Mouse (Mus musculus): Measurements from ENCODE around the gene Nxf3.
"Not testable (repeated sequence)": the region's sequence is repeated elsewhere in the genome, so short reads cannot be mapped to it uniquely, and the experiment has no call there.

Gene Nxf3

GRCm38 (mm10) chrX:136085155-136085554 lies at the start of gene Nxf3:
TSS of gene Nxf3 (minus strand) at chrX:136085255.
- POLR2A ChIA-PET: no interaction called here
- CTCF ChIA-PET: interaction anchor here in 1 of 4 experiments (0.6 kb wide), 1 partner anchor 9 kb away, joined by 4 read pairs; no protein-coding TSS in a partner anchor

- ChIA-PET POLR2A (interaction anchor here in 2 of 4 experiments (0.5 to 1.2 kb wide), 4 partner anchors 43 to 1058 kb away, joined by 3 read pairs; no protein-coding TSS in a partner anchor), CTCF (interaction anchor here in 3 of 4 experiments (0.5 to 1.7 kb wide), 10 partner anchors 9 to 616 kb away, joined by 3 to 6 read pairs (median 4); partner anchors contain the start of gene Tceal8 (in 1 of the 3))
Measured at GRCm38 (mm10) chrX:136127744-136128064, 42.6 kb upstream of the Nxf3 start.

GRCm38 (mm10) chrX:136127038-136127743 lies 42.1 kb upstream of the Nxf3 start:
- POLR2A ChIA-PET: interaction anchor here in 2 of 4 experiments (0.5 to 1.2 kb wide), 5 partner anchors 17 to 1057 kb away, joined by 3 read pairs; no protein-coding TSS in a partner anchor
- CTCF ChIA-PET: interaction anchor here (0.5 to 1.7 kb wide), 12 partner anchors 9 to 195 kb away, joined by 3 to 6 read pairs (median 4); partner anchors contain the start of gene Tceal8 (in 1 of the 4)

DNA sequence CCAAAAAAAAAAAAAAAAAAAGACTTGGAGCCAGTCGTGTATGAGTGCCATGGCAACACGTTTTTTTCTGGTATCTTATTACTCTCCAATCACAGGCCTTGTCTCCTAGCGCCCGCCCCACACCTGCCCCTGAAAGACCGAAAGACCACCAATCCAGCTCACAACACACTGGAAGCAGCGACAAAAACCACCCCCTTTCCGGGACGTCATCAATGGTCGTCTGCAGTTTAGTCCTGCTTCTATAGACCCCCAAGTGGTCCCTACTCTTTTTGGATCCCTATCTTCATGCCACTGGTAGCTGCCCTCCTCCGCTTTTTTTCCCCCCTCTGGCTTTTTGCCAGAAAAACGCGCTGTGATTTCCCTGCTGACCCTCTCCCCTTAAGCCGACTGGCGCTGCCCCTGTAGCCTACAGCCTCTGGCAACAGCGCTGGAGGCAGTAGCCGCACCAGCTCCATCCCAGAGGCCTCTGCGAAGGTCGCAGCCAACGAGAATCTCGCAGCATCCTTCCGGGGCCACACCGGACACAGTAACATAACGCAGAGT lies 30.4 kb upstream of the Nxf3 start:
- CTCF ChIA-PET: interaction anchor here in 1 of 4 experiments (0.7 to 0.8 kb wide), 2 partner anchors 11 to 698 kb away, joined by 3 read pairs; no protein-coding TSS in a partner anchor
- POLR2A ChIA-PET: interaction anchor here in 3 of 4 experiments (0.6 to 2.1 kb wide), 12 partner anchors 10 to 142 kb away, joined by 3 to 17 read pairs (median 3); partner anchors contain the start of gene Tceal8 (in 3 of the 3)

- POLR2A ChIA-PET: interaction anchor here in 3 of 4 experiments (0.6 to 2.1 kb wide), 11 partner anchors 11 to 141 kb away, joined by 3 to 17 read pairs (median 3); partner anchors contain the start of gene Tceal8 (in 3 of the 3)
- CTCF ChIA-PET: interaction anchor here in 1 of 4 experiments (0.7 kb wide), 1 partner anchor 698 kb away, joined by 3 read pairs; no protein-coding TSS in a partner anchor
Measured at GRCm38 (mm10) chrX:136115015-136115414, 30.0 kb upstream of the Nxf3 start.

GRCm38 (mm10) chrX:136107942-136108341 lies 22.9 kb upstream of the Nxf3 start:
- CTCF ChIA-PET: interaction anchor here in 2 of 4 experiments (0.9 to 1.6 kb wide), 5 partner anchors 9 to 62 kb away, joined by 3 to 6 read pairs (median 4); no protein-coding TSS in a partner anchor
- POLR2A ChIA-PET: no interaction called here

GRCm38 (mm10) chrX:136104724-136105088 lies 19.7 kb upstream of the Nxf3 start:
- CTCF ChIA-PET: no interaction called here

DNA sequence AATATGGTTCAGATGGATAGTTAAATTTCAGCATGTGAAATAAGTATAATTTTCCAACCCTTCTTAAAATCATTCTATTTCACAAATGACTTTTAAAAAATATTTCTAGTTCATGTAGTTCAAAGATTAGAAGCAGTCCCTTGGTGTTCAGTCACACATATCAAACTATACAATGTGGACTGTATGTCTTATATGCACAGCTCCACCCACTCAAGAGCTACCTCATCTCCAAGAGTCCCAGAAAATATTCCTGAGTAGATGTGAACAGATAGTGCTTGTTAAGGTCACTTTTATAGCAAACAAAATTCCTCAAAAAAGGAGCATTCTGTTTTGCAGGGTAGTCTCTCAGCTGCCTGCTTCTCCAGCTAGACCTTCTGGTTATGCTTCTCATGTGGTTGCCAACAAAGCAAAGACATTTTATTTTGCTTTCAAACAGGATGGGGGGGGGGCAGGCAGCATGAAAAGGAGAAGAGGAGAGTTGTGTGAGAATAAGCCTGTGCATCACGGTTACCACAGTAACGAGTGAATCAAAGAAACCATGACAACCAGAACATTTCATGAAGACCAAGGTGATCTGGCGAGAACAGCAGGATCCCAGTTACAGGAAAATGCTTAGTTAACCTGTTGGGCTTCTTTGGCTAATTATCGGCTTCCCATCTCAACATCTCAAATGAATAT lies 19.1 kb upstream of the Nxf3 start:
- POLR2A ChIA-PET: no interaction called here

More at GRCm38 (mm10) chrX:136104724-136105088, 19.7 kb upstream of the Nxf3 start:
- POLR2A ChIA-PET: no interaction called here

DNA sequence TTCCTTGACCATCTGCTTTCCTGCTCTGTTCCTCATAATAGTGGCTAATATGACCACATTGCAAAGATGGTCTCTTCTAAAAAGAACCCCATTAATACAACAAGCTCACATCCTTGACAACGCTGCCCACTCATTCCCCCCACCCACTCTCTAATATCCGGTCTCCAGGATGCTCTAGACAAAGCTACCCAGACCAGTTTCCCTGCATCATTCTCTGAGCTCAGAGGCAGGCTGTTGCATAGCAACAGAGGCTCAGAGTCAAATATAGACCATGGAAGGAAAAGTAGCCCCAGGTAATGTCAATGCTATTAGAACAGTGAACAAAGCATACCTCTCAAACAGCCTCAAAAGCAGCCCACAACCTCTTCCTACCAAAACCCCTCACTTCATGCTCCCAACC lies 9.4 kb upstream of the Nxf3 start:
- ChIA-PET CTCF (no interaction called here), POLR2A (no interaction called here)

More for the DNA sequence above, 19.1 kb upstream of the Nxf3 start:
- CTCF ChIA-PET: no interaction called here

DNA sequence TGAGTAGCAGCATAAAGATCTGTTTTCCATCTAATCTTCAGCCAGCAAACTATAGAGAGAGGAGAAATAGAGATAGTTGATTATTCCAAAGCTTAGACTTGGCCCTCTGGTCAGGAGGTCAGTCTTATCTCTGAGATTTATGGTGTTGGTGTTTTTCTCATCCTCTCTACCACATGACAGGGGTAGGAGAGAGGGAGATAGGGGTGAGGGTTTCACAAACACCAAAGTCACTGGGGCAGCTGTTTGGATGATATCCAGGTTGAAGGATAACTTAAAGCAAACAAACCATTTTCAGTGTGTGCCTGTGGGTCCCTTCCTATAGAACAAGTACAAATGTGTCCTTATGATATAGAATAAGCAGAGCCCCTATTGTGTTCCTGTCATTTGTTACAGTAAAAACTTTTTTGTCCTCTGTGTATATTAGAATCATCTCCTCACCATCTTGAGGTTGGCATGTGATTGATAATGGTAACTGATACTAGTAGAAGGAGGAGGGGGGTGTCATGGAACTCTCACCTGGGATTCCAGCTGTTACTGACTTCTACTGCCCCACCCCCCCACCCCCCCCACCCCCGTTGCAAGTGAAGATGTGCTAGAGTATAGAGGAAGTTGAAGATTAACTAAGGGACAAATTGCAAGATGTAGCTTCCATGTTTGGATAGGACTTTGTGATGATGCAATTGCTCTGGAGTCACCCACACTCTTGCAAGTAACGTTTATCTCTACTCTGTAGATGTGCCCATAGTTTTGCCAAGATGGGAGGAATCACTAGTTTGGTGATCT lies 7.6 kb upstream of the Nxf3 start:
- POLR2A ChIA-PET: no interaction called here

DNA sequence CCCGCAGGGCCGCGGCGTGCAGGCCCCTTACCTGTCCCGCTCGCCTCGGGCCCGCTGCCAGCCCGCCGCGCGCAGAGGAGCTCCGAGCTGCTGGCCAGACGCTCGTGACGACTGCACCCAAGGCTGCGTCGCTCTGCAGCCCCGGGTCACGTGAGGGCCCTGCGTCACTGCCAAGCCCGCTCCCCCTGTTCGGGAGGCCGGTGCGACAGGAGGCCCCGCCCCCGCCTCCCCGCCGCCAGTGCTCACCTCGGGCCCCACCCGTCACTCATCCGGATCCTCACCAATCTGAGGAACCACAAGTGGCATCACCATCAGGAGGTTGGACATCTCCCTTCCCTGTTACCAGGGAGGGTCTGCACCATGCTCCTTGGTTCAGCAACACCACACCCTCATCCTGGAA lies 17.0 kb downstream of the Nxf3 start, which contains the start of gene Bex2:
TSS of gene Bex2 (minus strand) at position 217 of the 400 bp plus-strand sequence.
- CTCF ChIA-PET: not testable (repeated sequence)
- POLR2A ChIA-PET: interaction anchor here in 1 of 4 experiments (0.7 kb wide), 1 partner anchor 158 kb away, joined by 3 read pairs; no protein-coding TSS in a partner anchor

More for the DNA sequence above, 7.6 kb upstream of the Nxf3 start:
- CTCF ChIA-PET: interaction anchor here in 1 of 4 experiments (0.6 kb wide), 1 partner anchor 286 kb away, joined by 3 read pairs; no protein-coding TSS in a partner anchor

GRCm38 (mm10) chrX:136067201-136067991 lies 17.7 kb downstream of the Nxf3 start:
- CTCF ChIA-PET: not testable (repeated sequence)
- POLR2A ChIA-PET: interaction anchor here in 3 of 4 experiments (0.6 to 1.6 kb wide), 10 partner anchors 22 to 653 kb away, joined by 3 to 6 read pairs (median 4); partner anchors contain the start of gene Tceal8 (in 1 of the 3)

DNA sequence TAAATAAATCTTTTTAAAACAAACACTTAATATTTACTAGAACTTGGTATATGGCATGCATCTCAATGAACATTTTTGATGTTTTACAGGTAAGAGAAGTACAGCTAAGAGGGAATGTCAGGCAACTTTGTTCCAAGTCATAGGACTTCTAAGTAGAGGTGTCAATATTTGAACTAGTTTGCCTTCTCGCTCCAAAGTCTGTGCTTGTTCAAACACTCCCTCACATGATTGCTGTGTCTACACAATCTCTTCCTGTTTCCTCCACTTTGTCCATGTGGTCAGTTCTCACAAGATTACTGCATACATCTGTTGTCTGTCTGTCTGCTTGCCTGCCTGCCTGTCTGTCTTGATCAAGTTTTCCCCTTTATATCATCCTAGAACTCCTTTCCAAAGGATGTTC lies 24.4 kb downstream of the Nxf3 start:
- CTCF ChIA-PET: interaction anchor here in 1 of 4 experiments (0.6 kb wide), 1 partner anchor 58 kb away, joined by 5 read pairs; no protein-coding TSS in a partner anchor
- POLR2A ChIA-PET: no interaction called here

DNA sequence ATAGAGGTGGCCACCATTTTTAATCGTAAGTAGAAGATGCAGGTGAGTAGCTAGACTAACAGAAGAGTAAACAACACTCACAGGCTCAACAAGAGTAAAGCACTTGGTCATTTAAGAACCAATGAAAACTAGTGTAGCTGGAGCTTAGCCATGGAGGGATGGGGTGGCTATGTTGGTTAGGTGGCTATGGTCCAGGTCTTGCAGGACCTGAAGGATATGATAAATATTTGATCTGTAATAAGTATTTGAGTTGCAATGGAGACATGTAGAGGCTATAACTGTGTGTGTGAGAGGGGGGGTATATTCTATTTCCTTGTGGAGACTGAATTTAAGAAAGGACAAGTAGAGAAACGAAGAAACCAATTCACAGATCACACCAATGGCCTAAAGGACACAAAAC lies 33.8 kb downstream of the Nxf3 start:
- ChIA-PET POLR2A (interaction anchor here in 1 of 4 experiments (0.9 kb wide), 1 partner anchor 121 kb away, joined by 3 read pairs; the partner anchor contains the start of gene Tceal8), CTCF (no interaction called here)

- ChIA-PET POLR2A (no interaction called here), CTCF (interaction anchor here in 3 of 4 experiments (0.5 to 1.5 kb wide), 10 partner anchors 9 to 330 kb away, joined by 3 to 5 read pairs (median 3); no protein-coding TSS in a partner anchor)
Measured at GRCm38 (mm10) chrX:136047528-136047927, 37.5 kb downstream of the Nxf3 start.

- ChIA-PET CTCF (no interaction called here), POLR2A (no interaction called here)
Measured at GRCm38 (mm10) chrX:136043726-136044125, 41.3 kb downstream of the Nxf3 start.

GRCm38 (mm10) chrX:136032799-136033763 lies 52.0 kb downstream of the Nxf3 start, which contains the start of gene Arxes1:
TSS of gene Arxes1 (plus strand) at chrX:136033367.
- POLR2A ChIA-PET, CTCF ChIA-PET: not testable (repeated sequence)
